Mouse (Mus musculus) midbrain, embryonic 10.5 days (tissue): ENCODE measurements around the gene Emp2. TPM values are rescaled to one million over a fixed set of nuclear protein-coding genes. Genes with fewer than 3 reads are reported as not detected.

Source experiments
- DNase-seq: peaks from one replicate; pipeline ENCODE4 v3.0.0-alpha.2; 2017; ENCODE audit warnings: low spot score
- H3K27ac ChIP-seq: fragments of 300-500 bp; sonication (generic); replicated peaks from 2 replicates; pipeline ENCODE4 v1.5.1; 2016; ENCODE audit warnings: mild to moderate bottlenecking
- H3K27me3 ChIP-seq: fragments of 300-500 bp; sonication (generic); 2 replicates; pipeline ENCODE4 v1.6.1; 2016; ENCODE audit warnings: low read depth, mild to moderate bottlenecking; ENCODE audit not compliant: poor library complexity, severe bottlenecking
- H3K36me3 ChIP-seq: fragments of 300-500 bp; sonication (generic); 2 replicates; pipeline ENCODE4 v1.6.1; 2016; ENCODE audit warnings: mild to moderate bottlenecking, moderate library complexity
- H3K4me1 ChIP-seq: fragments of 300-500 bp; sonication (generic); 2 replicates; pipeline ENCODE4 v1.6.1; 2016
- H3K4me3 ChIP-seq: fragments of 300-500 bp; sonication (generic); 2 replicates; pipeline ENCODE4 v1.5.1; 2016; ENCODE audit warnings: mild to moderate bottlenecking, moderate library complexity
- H3K9me3 ChIP-seq: fragments of 300-500 bp; sonication (generic); replicated peaks from 2 replicates; pipeline ENCODE4 v1.6.1; 2016; ENCODE audit warnings: mild to moderate bottlenecking
- WGBS: fragments of 180-500 bp; shearing (Covaris S2); methylation state at CpG from one replicate; pipeline ENCODE4 v1.1.7; 2016; 5-methylcytosine and 5-hydroxymethylcytosine counted together
- polyA plus RNA-seq: library from polyadenylated mRNA; unstranded; fragments of >200 nt; fragmentation: Nextera tagmentation; extraction: Ambion mirVana; gene quantifications from 2 replicates; pipeline ENCODE4 v1.2.1, GENCODE M21; 2016

Emp2 gene
- polyA plus RNA-seq, 1 experiment from 2014 or later: 3.3 TPM

DNA sequence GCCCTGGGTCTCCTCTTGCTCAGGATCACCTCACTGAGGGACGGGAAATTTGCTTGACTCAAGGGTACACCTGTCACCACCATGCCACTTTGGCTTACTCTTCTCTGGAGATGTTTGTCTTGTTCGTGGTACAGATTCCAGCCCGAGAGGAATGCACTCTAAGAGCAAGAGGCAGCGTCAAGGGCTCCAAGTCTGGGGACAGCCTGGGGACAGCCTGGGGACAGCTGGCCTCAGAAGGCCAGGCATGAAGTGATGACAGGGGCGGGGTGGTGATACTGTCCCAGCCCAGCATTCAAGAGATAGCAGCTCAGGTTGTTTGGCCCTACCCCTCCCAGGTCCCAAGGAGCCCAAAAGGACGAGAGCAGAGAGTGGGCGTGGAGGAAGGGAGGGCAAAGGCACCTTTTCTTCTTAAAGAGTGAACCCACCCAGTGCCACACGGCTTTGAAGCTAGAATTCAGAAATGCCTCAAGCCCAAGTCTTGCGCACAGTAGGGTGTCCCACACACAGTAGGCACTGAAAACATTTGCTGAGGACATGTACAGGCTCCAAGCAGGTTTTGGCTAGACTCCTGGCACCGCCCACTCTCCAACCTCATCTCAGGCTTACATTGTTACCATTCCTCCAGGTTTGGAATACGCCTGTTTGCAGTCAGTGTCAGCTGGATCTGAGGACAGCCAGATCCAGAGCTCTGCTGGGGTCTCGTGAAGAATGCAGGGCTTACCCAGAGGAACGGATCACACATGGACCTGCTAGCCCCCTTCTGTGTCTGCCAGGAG is 23.8 kb upstream of the Emp2 start:
- Histone ChIP-seq H3K9me3 (no peaks in the 10 kb centered on the region), H3K4me1 (peaks cover 5% of the 10 kb centered on the region; the same call in 1 of the 2 replicates), H3K27me3 (no peaks in the 10 kb centered on the region), H3K27ac (no peak overlapping the region), H3K4me3 (no peak overlapping the region), H3K36me3 (no peaks in the 10 kb centered on the region)
- no peak for DNase-seq
- WGBS: 82% methylated on average over 13 of the region's 13 CpGs

DNA sequence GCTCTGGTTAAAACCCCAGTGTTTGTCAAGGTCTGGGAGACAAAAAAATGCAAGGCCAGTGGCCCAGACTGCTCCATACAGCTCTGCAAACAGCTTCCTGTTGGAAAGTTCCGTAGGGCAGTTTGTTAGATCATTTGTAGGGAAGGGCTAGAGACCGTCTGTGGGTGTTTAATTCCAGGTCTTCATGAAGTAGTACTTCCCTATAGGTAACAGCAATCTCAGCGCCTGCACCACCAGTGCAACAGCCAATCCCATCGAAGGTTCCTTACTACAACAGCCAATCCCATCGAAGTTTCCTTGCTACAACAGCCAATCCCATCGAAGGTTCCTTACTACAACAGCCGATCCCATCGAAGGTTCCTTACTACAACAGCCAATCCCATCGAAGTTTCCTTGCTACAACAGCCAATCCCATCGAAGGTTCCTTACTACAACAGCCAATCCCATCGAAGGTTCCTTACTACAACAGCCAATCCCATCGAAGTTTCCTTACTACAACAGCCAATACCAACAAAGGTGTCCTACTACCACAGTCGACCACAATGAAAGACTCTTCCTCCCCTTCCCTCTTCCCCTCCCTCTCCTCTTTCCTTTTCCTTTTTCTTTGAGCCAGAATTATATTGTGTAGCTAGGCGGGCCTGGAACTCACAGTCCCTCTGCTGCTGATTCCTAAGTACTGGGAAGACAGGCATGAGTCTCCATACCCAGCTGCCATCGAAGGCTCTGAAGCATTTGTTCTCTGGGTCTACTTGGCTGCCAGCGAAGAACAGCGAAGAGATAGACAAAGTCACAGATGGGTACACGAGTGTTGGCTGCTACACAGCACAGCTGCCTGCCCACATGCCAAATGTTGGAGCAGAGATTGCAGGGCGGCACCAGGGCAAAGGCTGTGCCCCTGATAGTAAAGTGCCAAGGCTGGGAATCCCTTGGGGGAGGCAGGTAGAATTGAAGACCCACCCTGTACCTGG is 23.0 kb upstream of the Emp2 start:
- DNase-seq: no peak
- peaks cover 3% of the 10 kb centered on the region; the same call in 1 of the 2 replicates for H3K4me1 ChIP-seq
- WGBS: 92% methylated on average over 19 of the region's 19 CpGs
- no peaks in the 10 kb centered on the region for H3K9me3 ChIP-seq
- no peak overlapping the region for H3K27ac ChIP-seq
- H3K36me3 ChIP-seq: no peaks in the 10 kb centered on the region
- no peak overlapping the region for H3K4me3 ChIP-seq
- no peaks in the 10 kb centered on the region for H3K27me3 ChIP-seq

DNA sequence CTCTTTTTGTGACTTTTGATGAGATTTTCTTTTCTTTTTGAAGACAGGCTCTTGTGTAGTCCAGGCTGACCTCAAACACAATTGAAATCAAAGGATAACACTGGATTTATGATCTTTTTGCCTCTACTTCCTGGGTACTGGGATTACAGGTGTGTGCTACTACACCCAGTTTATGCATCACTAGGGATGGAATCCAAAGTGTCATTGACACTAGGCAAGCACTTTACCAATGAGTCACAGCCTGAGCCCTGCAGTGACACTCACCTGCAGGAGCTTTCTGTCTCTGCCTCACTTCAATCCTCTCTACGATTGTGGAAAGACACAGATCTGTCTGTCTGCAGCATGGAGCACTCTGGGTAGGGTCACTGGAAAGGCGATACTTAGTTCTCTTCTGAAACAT is 22.2 kb upstream of the Emp2 start:
- Histone ChIP-seq H3K36me3 (no peaks in the 10 kb centered on the region), H3K4me3 (no peak overlapping the region), H3K4me1 (no peaks in the 10 kb centered on the region), H3K27ac (no peak overlapping the region), H3K27me3 (no peaks in the 10 kb centered on the region), H3K9me3 (no peaks in the 10 kb centered on the region)
- DNase-seq: no peak
- WGBS: 90% methylated on average over 2 of the region's 2 CpGs

DNA sequence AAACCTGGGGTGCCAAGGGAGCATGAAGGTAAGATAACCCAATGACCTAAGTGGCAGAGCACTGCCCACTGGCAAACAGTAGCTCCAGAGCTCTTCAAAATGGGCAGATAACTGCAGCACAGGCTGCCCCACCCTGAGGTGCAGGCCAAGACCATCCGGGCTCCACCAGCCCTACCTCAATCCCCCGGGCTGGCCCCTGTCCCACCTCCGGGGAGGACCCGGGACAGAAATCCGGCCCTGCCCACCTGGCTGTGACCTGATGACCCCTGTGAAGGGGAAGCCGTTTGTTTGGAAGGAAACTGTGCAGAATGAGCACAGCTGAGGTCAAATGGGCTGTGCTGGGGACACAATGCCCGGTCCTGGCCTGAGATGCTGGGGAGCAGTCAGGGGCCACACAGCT is 19.0 kb upstream of the Emp2 start:
- H3K4me1 ChIP-seq: no peaks in the 10 kb centered on the region
- no peak overlapping the region for H3K4me3 ChIP-seq
- H3K36me3 ChIP-seq: no peaks in the 10 kb centered on the region
- H3K9me3 ChIP-seq: no peaks in the 10 kb centered on the region
- no peak overlapping the region for H3K27ac ChIP-seq
- 61% methylated on average over 7 of the region's 7 CpGs for WGBS
- no peak for DNase-seq
- H3K27me3 ChIP-seq: no peaks in the 10 kb centered on the region

DNA sequence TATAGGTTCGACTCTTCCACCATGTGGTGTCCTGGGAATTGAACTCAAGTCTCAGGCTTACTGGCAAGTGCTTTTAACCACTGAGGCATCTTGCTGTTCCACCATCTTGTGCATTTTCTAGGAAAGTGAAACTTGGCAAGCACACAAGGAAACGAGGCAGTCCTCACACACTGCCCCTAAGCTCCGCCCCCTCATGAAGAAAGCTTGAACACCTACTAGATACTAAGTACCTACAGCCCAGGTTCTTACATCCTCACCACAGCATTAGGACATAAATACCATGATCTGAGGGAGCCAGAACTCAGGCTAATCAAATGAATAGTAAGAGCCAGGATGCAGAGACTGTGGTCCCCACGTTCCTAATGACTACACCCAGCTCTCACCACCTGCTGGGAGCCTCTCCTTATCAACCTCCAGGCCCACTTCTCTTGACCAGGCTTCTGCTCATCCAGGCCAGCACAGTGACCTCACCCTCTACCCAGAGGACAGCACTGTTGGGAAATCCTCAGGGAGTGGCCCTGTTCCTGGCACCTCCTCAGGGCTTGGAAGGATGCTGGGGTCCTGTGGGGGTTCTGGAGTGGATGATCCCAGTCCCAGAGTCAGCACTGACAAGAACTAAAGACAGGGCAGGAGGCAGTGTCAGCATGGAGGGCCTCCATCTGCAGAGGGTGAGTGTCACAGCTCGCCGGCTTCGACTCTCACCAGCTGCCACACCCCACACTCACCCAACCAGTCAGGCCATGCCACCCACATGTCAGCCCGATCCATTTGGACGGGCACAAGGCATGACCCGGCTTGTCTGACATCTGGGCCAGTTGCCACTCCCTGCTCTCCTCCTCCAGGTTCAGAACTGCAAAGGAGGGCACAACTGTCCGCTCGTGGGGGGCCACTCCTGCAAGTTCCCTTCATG is 17.1 kb upstream of the Emp2 start:
- H3K4me1 ChIP-seq: no peaks in the 10 kb centered on the region
- H3K9me3 ChIP-seq: no peaks in the 10 kb centered on the region
- DNase-seq: no peak
- no peaks in the 10 kb centered on the region for H3K36me3 ChIP-seq
- H3K27me3 ChIP-seq: no peaks in the 10 kb centered on the region
- no peak overlapping the region for H3K4me3 ChIP-seq
- 81% methylated on average over 12 of the region's 12 CpGs for WGBS
- no peak overlapping the region for H3K27ac ChIP-seq

DNA sequence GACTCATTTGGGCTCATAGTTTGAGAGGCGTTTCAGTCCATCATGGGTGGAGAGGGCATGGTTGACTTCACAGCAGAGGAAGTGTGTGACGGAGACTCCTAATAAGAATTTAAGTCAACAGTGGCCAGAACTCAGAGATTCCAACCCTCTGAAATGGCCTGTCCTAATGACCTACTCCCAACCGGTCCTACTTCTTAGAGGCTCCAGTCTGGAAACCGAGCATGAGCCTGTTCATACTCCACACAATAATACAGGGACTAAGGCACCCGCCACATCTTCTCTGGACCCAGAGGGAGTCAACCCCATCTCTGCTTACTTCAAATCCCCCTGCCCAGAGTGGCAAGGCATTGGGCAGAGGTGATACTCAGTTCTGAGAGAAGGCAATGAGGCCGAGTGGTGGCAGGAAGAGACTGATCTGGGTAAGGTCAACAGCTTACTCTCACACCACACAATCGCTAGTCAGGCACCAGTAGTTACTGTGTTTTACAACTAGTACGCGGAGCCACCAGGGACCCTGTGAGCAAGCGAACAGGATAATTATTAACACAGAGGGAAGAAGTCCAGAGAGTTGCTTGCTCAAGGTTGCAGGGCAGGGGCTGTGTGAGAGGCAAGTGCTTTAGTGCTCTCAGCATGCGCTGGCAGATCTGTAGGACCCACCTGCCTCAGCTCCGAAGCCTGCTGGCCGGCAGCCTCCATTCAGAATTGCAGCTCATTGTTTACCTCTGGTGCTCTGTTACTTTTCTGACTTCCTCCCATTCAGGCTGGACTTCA is 14.0 kb upstream of the Emp2 start:
- no peaks in the 10 kb centered on the region for H3K27me3 ChIP-seq
- H3K4me3 ChIP-seq: no peak overlapping the region
- H3K36me3 ChIP-seq: no peaks in the 10 kb centered on the region
- no peaks in the 10 kb centered on the region for H3K4me1 ChIP-seq
- DNase-seq: no peak
- H3K27ac ChIP-seq: no peak overlapping the region
- WGBS: 63% methylated on average over 13 of the region's 13 CpGs
- H3K9me3 ChIP-seq: no peaks in the 10 kb centered on the region

DNA sequence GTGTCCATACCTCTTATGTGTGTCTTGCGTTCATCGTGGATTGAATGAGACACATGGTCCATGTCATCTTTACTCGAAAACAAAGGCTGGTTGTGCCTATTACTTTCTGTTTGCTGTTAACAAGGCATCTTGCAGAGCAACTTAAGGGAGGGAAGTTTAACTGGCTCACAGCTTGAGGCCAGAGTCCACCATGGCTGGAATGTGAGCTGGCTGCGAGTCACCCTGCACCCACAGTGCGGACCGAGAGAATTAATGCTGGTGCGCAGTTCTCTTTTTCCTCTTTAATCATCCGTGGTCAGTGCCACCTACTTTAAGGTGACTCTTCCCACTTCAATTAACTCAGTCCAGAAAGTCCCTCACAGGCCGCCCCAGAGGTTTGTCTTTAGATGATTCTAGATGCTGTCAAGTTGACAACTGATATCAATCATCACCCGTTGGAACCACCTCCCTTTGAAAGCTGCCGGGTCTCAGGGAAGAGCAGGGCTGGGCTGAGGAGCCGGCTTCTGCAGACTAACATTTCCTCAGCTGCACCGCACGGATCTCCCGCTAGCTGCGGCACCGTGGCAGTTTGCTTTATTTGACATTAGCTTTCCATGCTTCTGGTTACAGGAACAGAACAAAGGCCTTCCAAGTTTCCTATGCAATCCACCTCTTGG is 6.3 kb upstream of the Emp2 start:
- Histone ChIP-seq H3K4me3 (no peak overlapping the region), H3K27me3 (peaks cover 5% of the 10 kb centered on the region), H3K9me3 (no peaks in the 10 kb centered on the region), H3K4me1 (no peaks in the 10 kb centered on the region), H3K27ac (no peak overlapping the region), H3K36me3 (no peaks in the 10 kb centered on the region)
- DNase-seq: no peak
- 62% methylated on average over 17 of the region's 17 CpGs for WGBS

DNA sequence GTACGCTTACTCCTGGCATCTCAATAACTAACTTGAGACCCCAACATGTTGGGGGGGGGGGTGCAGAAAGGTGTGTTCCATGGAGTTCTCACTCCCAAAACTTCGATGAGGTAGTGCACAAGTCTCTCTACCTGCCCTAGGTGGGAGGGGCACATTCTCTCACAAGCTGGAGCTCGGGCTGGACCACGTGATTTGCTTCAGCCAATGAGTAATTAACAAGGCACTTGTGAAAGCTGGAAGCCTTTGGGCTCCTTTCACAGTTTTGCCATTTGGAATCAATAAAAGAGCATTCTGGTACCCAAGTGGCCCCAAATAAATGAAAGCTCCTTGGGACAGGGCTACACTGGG is 3.4 kb upstream of the Emp2 start:
- no peak for DNase-seq
- Histone ChIP-seq H3K36me3 (no peaks in the 10 kb centered on the region), H3K9me3 (no peaks in the 10 kb centered on the region), H3K4me3 (no peak overlapping the region), H3K4me1 (peaks cover 13% of the 10 kb centered on the region), H3K27me3 (peaks cover 34% of the 10 kb centered on the region), H3K27ac (no peak overlapping the region)
- WGBS: 66% methylated on average over 4 of the region's 4 CpGs

DNA sequence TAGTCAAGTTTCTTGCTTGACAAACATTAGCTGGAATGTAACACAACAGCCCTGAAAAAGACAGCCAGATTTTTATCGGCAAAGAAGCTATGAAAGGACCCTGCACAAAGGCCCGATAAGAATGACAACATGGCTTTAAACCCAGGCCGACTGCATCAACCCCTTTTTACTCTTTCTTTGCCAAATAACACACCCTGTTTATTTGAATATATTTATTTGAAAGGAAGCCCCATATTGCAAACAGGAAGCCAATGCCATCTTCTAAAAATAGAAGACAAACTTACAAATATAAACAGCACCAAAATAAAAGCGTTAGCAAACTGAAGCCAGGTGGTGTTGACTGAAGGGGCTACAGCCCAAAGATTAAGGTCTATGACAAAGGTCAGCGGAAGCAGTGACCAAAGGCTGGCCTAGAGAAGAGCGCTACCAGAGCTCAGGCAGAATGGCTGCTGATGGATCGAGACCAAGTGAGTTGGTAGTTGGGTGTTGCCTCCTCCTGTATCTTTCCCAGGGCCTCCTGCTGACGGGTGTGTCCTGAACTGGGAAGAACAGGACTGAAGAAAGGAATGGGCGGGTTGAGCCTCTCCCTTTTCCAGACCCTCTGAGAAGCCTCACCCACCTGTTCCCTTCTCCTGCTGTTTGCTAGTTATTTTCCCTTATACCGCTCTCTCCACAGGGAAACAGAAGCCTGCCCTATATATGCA is 2.9 kb upstream of the Emp2 start:
- H3K9me3 ChIP-seq: no peaks in the 10 kb centered on the region
- DNase-seq: no peak
- H3K27ac ChIP-seq: no peak overlapping the region
- H3K4me1 ChIP-seq: peaks cover 13% of the 10 kb centered on the region
- H3K27me3 ChIP-seq: peaks cover 39% of the 10 kb centered on the region
- H3K36me3 ChIP-seq: no peaks in the 10 kb centered on the region
- WGBS: 85% methylated on average over 10 of the region's 10 CpGs
- H3K4me3 ChIP-seq: no peak overlapping the region

DNA sequence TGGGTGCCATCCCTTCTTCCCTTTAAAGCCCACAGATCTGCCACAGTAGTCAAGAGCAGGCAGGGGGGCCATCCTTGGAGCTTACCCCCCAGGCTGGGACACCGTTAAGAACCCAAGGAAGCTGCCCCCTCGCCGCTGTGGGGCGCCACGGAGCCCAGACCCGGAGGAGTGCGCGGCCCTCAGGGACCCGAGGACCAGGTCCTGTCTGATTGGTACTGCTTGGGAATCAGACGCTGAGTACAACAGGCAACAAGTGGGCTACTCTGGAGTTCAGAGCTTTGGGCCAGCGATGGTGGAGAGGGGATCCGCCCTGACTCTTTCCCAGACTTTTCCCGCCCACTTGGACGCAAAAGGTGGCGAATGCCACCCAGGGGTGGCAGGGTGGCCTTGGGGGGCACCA is 542 bp downstream of the Emp2 start:
- no peaks in the 10 kb centered on the region for H3K9me3 ChIP-seq
- peaks cover 46% of the 10 kb centered on the region for H3K27me3 ChIP-seq
- no peaks in the 10 kb centered on the region for H3K36me3 ChIP-seq
- WGBS: 3% methylated on average over 15 of the region's 15 CpGs
- H3K4me1 ChIP-seq: peaks cover 13% of the 10 kb centered on the region
- H3K4me3 ChIP-seq: peak overlapping the region; percentile 67
- H3K27ac ChIP-seq: peak overlapping the region; percentile 76
- peak; percentile 24 for DNase-seq

DNA sequence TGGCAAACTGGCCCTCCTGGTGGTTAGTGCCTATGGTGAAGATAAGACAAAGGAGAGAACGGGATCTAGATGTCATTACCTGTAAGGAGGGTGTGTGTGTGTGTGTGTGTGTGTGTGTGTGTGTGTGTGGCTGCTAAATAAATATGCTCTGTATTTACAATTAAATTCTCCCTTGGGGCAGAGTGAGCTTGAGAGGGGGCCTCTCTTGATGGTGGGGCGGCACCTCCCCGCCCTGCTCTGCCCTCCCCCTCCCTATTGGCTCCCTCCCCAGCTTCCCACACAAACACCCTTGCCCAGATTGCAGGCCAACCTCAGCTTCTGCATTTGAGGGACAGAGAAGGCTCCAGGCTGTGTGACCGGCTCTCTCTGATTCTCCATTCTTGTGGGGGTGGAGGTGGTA is 1.8 kb downstream of the Emp2 start:
- Histone ChIP-seq H3K4me1 (peaks cover 13% of the 10 kb centered on the region), H3K36me3 (no peaks in the 10 kb centered on the region), H3K4me3 (no peak overlapping the region), H3K9me3 (no peaks in the 10 kb centered on the region), H3K27me3 (peaks cover 46% of the 10 kb centered on the region), H3K27ac (no peak overlapping the region)
- DNase-seq: no peak
- 84% methylated on average over 4 of the region's 4 CpGs for WGBS
